14 mouse cellular contexts compared by ENCODE assay signal in the genomic region with DNA sequence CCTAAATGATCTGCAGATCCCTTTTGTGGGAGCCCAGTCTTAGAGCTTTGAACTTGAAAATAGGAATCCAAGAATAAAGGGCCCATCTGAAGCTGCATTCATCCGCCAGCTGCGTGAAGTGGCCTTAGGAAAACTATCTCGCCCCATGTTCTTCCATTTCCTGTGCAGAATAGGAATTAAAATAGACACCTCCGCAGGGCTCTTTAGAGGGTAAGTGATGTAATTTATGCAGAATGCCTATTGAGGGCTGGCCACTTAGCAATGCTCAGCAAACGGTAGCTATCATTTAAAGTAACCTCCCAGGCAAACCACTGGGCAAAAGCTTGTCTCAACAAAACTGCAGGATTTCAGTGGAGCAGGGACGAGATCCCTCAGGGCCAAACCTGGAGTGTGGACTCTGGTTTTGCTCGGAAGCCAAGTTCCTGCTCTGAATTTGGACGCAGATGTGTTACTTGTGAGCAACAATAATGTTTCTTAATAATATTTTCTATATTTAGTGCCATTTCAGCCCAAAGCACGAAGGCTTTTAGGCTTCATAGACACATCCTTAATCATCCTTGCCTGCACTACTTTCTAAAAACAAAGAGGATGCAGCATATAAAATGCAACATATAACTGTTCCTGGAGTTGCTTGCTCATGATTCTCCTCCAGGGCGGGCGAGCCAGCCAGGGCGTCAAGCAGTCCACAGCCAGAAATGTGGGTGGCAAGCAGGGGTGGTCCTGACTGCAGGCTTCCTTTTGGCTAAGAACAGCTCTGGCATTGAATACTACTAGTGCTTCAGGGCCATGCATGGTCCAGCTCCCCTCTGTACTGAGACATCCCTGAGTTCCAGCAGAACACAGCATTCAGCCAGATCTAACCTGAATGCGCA. TPM values are rescaled to one million over a fixed set of nuclear protein-coding genes. Genes with fewer than 3 reads are reported as not detected.
DNase-seq lines count a peak whose midpoint lies in the region; ATAC-seq and TF ChIP-seq lines count a peak whose summit lies in the region.
"Had no signal": no experiment of that assay in that cellular context is flagged by ENCODE, and none has a peak within 500 bp of the region (broad histone marks: within the 10 kb centered on the region; RNA-seq: fewer than 3 reads in every experiment).

No protein-coding gene starts in this region.

- H3K27ac ChIP-seq in hindbrain, embryonic 14.5 days: peak overlapping the region; percentile 16; the same call in 1 of the 2 replicates
- no peak overlapping the region for H3K27ac ChIP-seq in hindbrain, embryonic 13.5 days
- peak overlapping the region; percentile 3; the same call in 1 of the 2 replicates for H3K27ac ChIP-seq in midbrain, embryonic 15.5 days
- no peak overlapping the region for H3K27ac ChIP-seq in midbrain, embryonic 11.5 days (ENCODE audit: low read depth, low read length)
- peak overlapping the region; percentile 33 for H3K27ac ChIP-seq in olfactory bulb, adult 2 months (ENCODE audit: insufficient read depth, low read depth, low read length)
- H3K27ac ChIP-seq: kidney, embryonic 15.5 days; liver, embryonic 15.5 days had no signal

- peaks cover 14% of the 10 kb centered on the region; the same call in 1 of the 2 replicates for H3K36me3 ChIP-seq in hindbrain, embryonic 14.5 days (replicated peaks; ENCODE audit: control insufficient read depth, insufficient read depth)
- H3K36me3 ChIP-seq in hindbrain, embryonic 13.5 days: peaks cover 36% of the 10 kb centered on the region
- H3K36me3 ChIP-seq in midbrain, embryonic 15.5 days (replicated peaks): peaks cover 7% of the 10 kb centered on the region; the same call in 1 of the 2 replicates
- peaks cover 3% of the 10 kb centered on the region for H3K36me3 ChIP-seq in midbrain, embryonic 11.5 days (ENCODE audit: control insufficient read depth, insufficient read depth, low read length)
- H3K36me3 ChIP-seq: G1E; liver, embryonic 15.5 days had no signal

- peaks cover 4% of the 10 kb centered on the region for H3K4me1 ChIP-seq in hindbrain, embryonic 14.5 days (replicated peaks; ENCODE audit: control insufficient read depth, insufficient read depth, low read length)
- peaks cover 25% of the 10 kb centered on the region for H3K4me1 ChIP-seq in hindbrain, embryonic 13.5 days (replicated peaks)
- peaks cover 18% of the 10 kb centered on the region; the same call in 1 of the 2 replicates for H3K4me1 ChIP-seq in midbrain, embryonic 15.5 days
- peaks cover 6% of the 10 kb centered on the region; the same call in 1 of the 2 replicates for H3K4me1 ChIP-seq in midbrain, embryonic 11.5 days (ENCODE audit: control insufficient read depth, insufficient read depth, low read length)
- peaks cover 22% of the 10 kb centered on the region for H3K4me1 ChIP-seq in olfactory bulb, adult 2 months (ENCODE audit: control insufficient read depth, insufficient read depth, low read length)
- H3K4me1 ChIP-seq: liver, embryonic 15.5 days had no signal

- H3K27me3 ChIP-seq in hindbrain, embryonic 14.5 days (ENCODE audit: control insufficient read depth, insufficient read depth, low read length): no peaks in the 10 kb centered on the region
- H3K27me3 ChIP-seq in hindbrain, embryonic 13.5 days: no peaks in the 10 kb centered on the region
- no peaks in the 10 kb centered on the region for H3K27me3 ChIP-seq in midbrain, embryonic 15.5 days (replicated peaks)
- H3K27me3 ChIP-seq in midbrain, embryonic 11.5 days (ENCODE audit: control insufficient read depth, insufficient read depth, low read length): no peaks in the 10 kb centered on the region
- H3K27me3 ChIP-seq: liver, embryonic 15.5 days had no signal

- H3K4me3 ChIP-seq in hindbrain, embryonic 14.5 days (replicated peaks; ENCODE audit: low read length): no peak overlapping the region
- no peak overlapping the region for H3K4me3 ChIP-seq in hindbrain, embryonic 13.5 days
- no peak overlapping the region for H3K4me3 ChIP-seq in midbrain, embryonic 15.5 days
- H3K4me3 ChIP-seq in midbrain, embryonic 11.5 days (ENCODE audit: low read depth, low read length): no peak overlapping the region
- no peak overlapping the region for H3K4me3 ChIP-seq in olfactory bulb, adult 2 months (ENCODE audit: insufficient read depth, low read depth, low read length)
- H3K4me3 ChIP-seq: kidney, embryonic 15.5 days; liver, embryonic 15.5 days had no signal

- H3K9me3 ChIP-seq in hindbrain, embryonic 14.5 days (ENCODE audit: control insufficient read depth, low read length): peaks cover 4% of the 10 kb centered on the region; the same call in 1 of the 2 replicates
- H3K9me3 ChIP-seq in hindbrain, embryonic 13.5 days: peaks cover 6% of the 10 kb centered on the region; the same call in 1 of the 2 replicates
- no peaks in the 10 kb centered on the region for H3K9me3 ChIP-seq in midbrain, embryonic 15.5 days
- H3K9me3 ChIP-seq in midbrain, embryonic 11.5 days (ENCODE audit: control insufficient read depth, low read length): peaks cover 8% of the 10 kb centered on the region; the same call in 1 of the 2 replicates
- H3K9me3 ChIP-seq: liver, embryonic 15.5 days had no signal

- no peak for TF ChIP-seq CTCF in olfactory bulb, adult 2 months (IDR thresholded peaks at IDR 0.05; ENCODE audit: insufficient read depth, low read depth, low read length)

- H3K4me2 ChIP-seq in hindbrain, embryonic 14.5 days (replicated peaks): no peak overlapping the region
- no peak overlapping the region for H3K4me2 ChIP-seq in hindbrain, embryonic 13.5 days
- no peak overlapping the region for H3K4me2 ChIP-seq in midbrain, embryonic 15.5 days
- no peak overlapping the region for H3K4me2 ChIP-seq in midbrain, embryonic 11.5 days
- H3K4me2 ChIP-seq: kidney, embryonic 15.5 days; liver, embryonic 15.5 days had no signal

- no peak overlapping the region for H3K9ac ChIP-seq in hindbrain, embryonic 14.5 days
- no peak overlapping the region; the same call in 1 of the 2 replicates for H3K9ac ChIP-seq in hindbrain, embryonic 13.5 days
- no peak overlapping the region for H3K9ac ChIP-seq in midbrain, embryonic 15.5 days
- no peak overlapping the region for H3K9ac ChIP-seq in midbrain, embryonic 11.5 days (ENCODE audit: low read length)
- H3K9ac ChIP-seq: kidney, embryonic 15.5 days; liver, embryonic 15.5 days had no signal

- no peak for TF ChIP-seq POLR2A in olfactory bulb, adult 2 months (IDR thresholded peaks at IDR 0.05; ENCODE audit: insufficient read depth, low read depth, low read length)

- WGBS in hindbrain, embryonic 14.5 days: 70% methylated on average over 13 of the region's 13 CpGs
- WGBS in hindbrain, embryonic 13.5 days: 65% methylated on average over 13 of the region's 13 CpGs
- WGBS in midbrain, embryonic 15.5 days: 57% methylated on average over 13 of the region's 13 CpGs
- 73% methylated on average over 13 of the region's 13 CpGs for WGBS in midbrain, embryonic 11.5 days
- WGBS in olfactory bulb, adult 2 months: 43% methylated on average over 13 of the region's 13 CpGs

- peak; percentile 32 for DNase-seq in adrenal gland, postnatal 10 days
- DNase-seq in adrenal gland, adult 18-20 months (ENCODE audit: low spot score in 2 of 2): no peak
- DNase-seq in hindbrain, embryonic 14.5 days (ENCODE audit: low spot score): no peak
- no peak for DNase-seq in midbrain, embryonic 11.5 days (ENCODE audit: low spot score, missing footprints)
- DNase-seq: cerebellum, postnatal 14 days; heart, postnatal 36 days had no signal

- no peak for ATAC-seq in hindbrain, embryonic 14.5 days (ENCODE audit: low FRiP score)
- ATAC-seq in hindbrain, embryonic 13.5 days (ENCODE audit: low FRiP score): no peak
- ATAC-seq in midbrain, embryonic 15.5 days (replicated peaks): no peak
- ATAC-seq in midbrain, embryonic 11.5 days (ENCODE audit: low FRiP score): no peak
- no peak for ATAC-seq in megakaryocyte, adult 5-6 weeks (ENCODE audit: poor library complexity, severe bottlenecking)
- ATAC-seq: activated CD4-positive, CD25-positive, alpha-beta regulatory T cell, adult 4 months had no signal

RNA-seq across cellular contexts. Expression of a gene that starts 40.1 kb away (rescaled TPM):
- 10 to 100 TPM in 1 of 2 experiments, 1 to 10 TPM in 1; 7.9 to 12.7 TPM for total RNA-seq in adrenal gland, postnatal 10 days (2021)
- 1 to 10 TPM; 1.9 to 2.6 TPM for total RNA-seq in adrenal gland, adult 18-20 months (2021)
- 31.1 and 32.6 TPM in 2 replicates for polyA plus RNA-seq in hindbrain, embryonic 14.5 days (2014; fragmentation: Nextera tagmentation; extraction: Ambion mirVana)
- polyA plus RNA-seq in hindbrain, embryonic 13.5 days (2015; fragmentation: Nextera tagmentation; extraction: Ambion mirVana): 36.7 and 37.8 TPM in 2 replicates
- polyA plus RNA-seq in midbrain, embryonic 15.5 days (2015; fragmentation: Nextera tagmentation; extraction: Ambion mirVana): 36.1 and 38.1 TPM in 2 replicates
- polyA plus RNA-seq in midbrain, embryonic 11.5 days (2014; fragmentation: Nextera tagmentation; extraction: Ambion mirVana): 23.4 and 23.5 TPM in 2 replicates
- polyA plus RNA-seq in olfactory bulb, adult 2 months (2012; ENCODE audit: insufficient read depth, insufficient read length, low replicate concordance, missing spikeins): not detected in 2 replicates
- not detected in 2 replicates for total RNA-seq in megakaryocyte, adult 5-6 weeks (2015)
- 0.29 TPM in 1 of 2 replicates, not detected in the other for total RNA-seq in megakaryocyte, adult 5-6 weeks (2017)
- polyA plus RNA-seq: G1E had no signal

Comparison
In these comparisons a context has a peak if more than half of its experiments do, and no peak if none do; other contexts are left out.
1. H3K27ac ChIP-seq: peak in hindbrain, embryonic 14.5 days (single experiment), midbrain, embryonic 15.5 days (single experiment) and olfactory bulb, adult 2 months (single experiment); none in hindbrain, embryonic 13.5 days (single experiment) and midbrain, embryonic 11.5 days (single experiment).